Mouse (Mus musculus) T-helper 1 cell (primary cell): ENCODE data around the gene Fam198a.
"Not testable (repeated sequence)": the region's sequence is repeated elsewhere in the genome, so short reads cannot be mapped to it uniquely, and the experiment has no call there.

ENCODE experiments used
- in situ Hi-C: fragments of 300-600 bp; cut with MboI, MseI; formaldehyde crosslinking; loops from one replicate; pipeline ENCODE4 v1.15.1; 2025; ENCODE audit warnings: high pct_unique_total_duplicates

Fam198a gene

GRCm38 (mm10) chr9:122018782-122019395, 68.1 kb downstream of the Fam198a start:
- in situ Hi-C loops, result no loop called here

- in situ Hi-C loops, result no loop called here
Measured at GRCm38 (mm10) chr9:122020321-122020720, 69.5 kb downstream of the Fam198a start.

- in situ Hi-C loops, result not testable (repeated sequence)
Measured at GRCm38 (mm10) chr9:122021171-122021570, 70.4 kb downstream of the Fam198a start.

GRCm38 (mm10) chr9:122021581-122021980, 70.8 kb downstream of the Fam198a start:
- in situ Hi-C loops, result no loop called here

GRCm38 (mm10) chr9:122022776-122023175, 72.0 kb downstream of the Fam198a start:
- in situ Hi-C loops, result no loop called here

GRCm38 (mm10) chr9:122023873-122024272, 73.1 kb downstream of the Fam198a start:
- in situ Hi-C loops, result no loop called here

- in situ Hi-C loops, result no loop called here
Measured at GRCm38 (mm10) chr9:122024419-122024818, 73.6 kb downstream of the Fam198a start.

- in situ Hi-C loops, result no loop called here
Measured at GRCm38 (mm10) chr9:122025855-122026590, 75.2 kb downstream of the Fam198a start.

GRCm38 (mm10) chr9:122027081-122027913, 76.5 kb downstream of the Fam198a start:
- in situ Hi-C loops, result no loop called here

GRCm38 (mm10) chr9:122027914-122028745, 77.3 kb downstream of the Fam198a start:
- in situ Hi-C loops, result no loop called here

GRCm38 (mm10) chr9:122029765-122030164, 79.0 kb downstream of the Fam198a start:
- in situ Hi-C loops, result no loop called here
